Mouse (Mus musculus) liver, postnatal 0 days (tissue): ENCODE measurements around the gene Ddit4l.

Experiments used
- CTCF ChIP-seq: sonication (generic); IDR thresholded peaks from 2 replicates; pipeline ENCODE4 v1.5.1; 2016; ENCODE audit warnings: antibody characterized with exemption, low read depth
- EP300 ChIP-seq: IDR thresholded peaks from 2 replicates; pipeline ENCODE4 v1.6.1; 2016; ENCODE audit warnings: antibody characterized with exemption, low read depth, mild to moderate bottlenecking

GRCm38 (mm10) chr3:137594332-137594905 is 27.0 kb upstream of the Ddit4l start:
- TF ChIP-seq EP300 (no peak), CTCF (no peak)
